Mouse (Mus musculus) c-Kit-negative CD71-positive TER-119-positive erythroid progenitor cells, embryonic 14.5 days (primary cell): Measurements from ENCODE around the gene Lins1.

Experiments
- DNase-seq: peaks from one replicate; pipeline ENCODE4 v3.0.0-alpha.2; 2013; ENCODE audit warnings: low read depth, low spot score

The Lins1 gene

GRCm38 (mm10) chr7:66729232-66729631 lies 39.5 kb downstream of the Lins1 start:
- no peak for DNase-seq

- no peak for DNase-seq
These were observed 43.7 kb downstream of the Lins1 start for GRCm38 (mm10) chr7:66733431-66733830.

GRCm38 (mm10) chr7:66733882-66734281 lies 44.2 kb downstream of the Lins1 start:
- DNase-seq = no peak

GRCm38 (mm10) chr7:66734466-66734865 lies 44.8 kb downstream of the Lins1 start:
- DNase-seq = no peak

GRCm38 (mm10) chr7:66734993-66735392 lies 45.3 kb downstream of the Lins1 start:
- DNase-seq = no peak

- no peak for DNase-seq
These were observed 47.7 kb downstream of the Lins1 start for GRCm38 (mm10) chr7:66737418-66737817.

- DNase-seq = no peak
These were observed 51.3 kb downstream of the Lins1 start for GRCm38 (mm10) chr7:66741008-66741407.

GRCm38 (mm10) chr7:66741412-66741811 lies 51.7 kb downstream of the Lins1 start:
- no peak for DNase-seq

GRCm38 (mm10) chr7:66743377-66743781 lies 53.7 kb downstream of the Lins1 start, which contains the start of gene Cers3:
Gene Cers3, plus strand, starts transcription at chr7:66743504.
- DNase-seq = no peak

- no peak for DNase-seq
These were observed 57.3 kb downstream of the Lins1 start for GRCm38 (mm10) chr7:66746972-66747371.

- DNase-seq = no peak
These were observed 60.3 kb downstream of the Lins1 start for GRCm38 (mm10) chr7:66749998-66750397.

- no peak for DNase-seq
These were observed 64.1 kb downstream of the Lins1 start for GRCm38 (mm10) chr7:66753816-66754215.

GRCm38 (mm10) chr7:66755611-66756010 lies 65.9 kb downstream of the Lins1 start:
- DNase-seq = no peak
